Mouse (Mus musculus): ENCODE data around the gene Nat8f1. TPM values are rescaled to one million over a fixed set of nuclear protein-coding genes. Genes with fewer than 3 reads are reported as not detected.

Nat8f1 gene
- polyA plus RNA-seq, 2 experiments from 2014 or later = 10.4 to 15.9 TPM

Other genes starting within 250 kb of the Nat8f1 start
- not detected for gene Nat8f7, start 202.5 kb downstream of the Nat8f1 start, polyA plus RNA-seq (2017; shearing (Covaris generic))
- gene Nat8f3, start 149.9 kb downstream of the Nat8f1 start, polyA plus RNA-seq (2017; shearing (Covaris generic)) = under 1 TPM in 1 of 2 experiments, not detected in 1; 0.39 TPM
- gene Nat8f6, start 94.7 kb downstream of the Nat8f1 start, polyA plus RNA-seq (2017; shearing (Covaris generic)) = not detected
- gene Nat8f5, start 94.7 kb downstream of the Nat8f1 start, polyA plus RNA-seq (2017; shearing (Covaris generic)) = not detected
- not detected for gene Nat8, start 83.6 kb downstream of the Nat8f1 start, polyA plus RNA-seq (2017; shearing (Covaris generic))
- not detected for gene Nat8f2, start 46.5 kb downstream of the Nat8f1 start, polyA plus RNA-seq (2017; shearing (Covaris generic))
- 1 to 10 TPM; 4.7 to 8.7 TPM for gene Nat8f4, start 10.8 kb downstream of the Nat8f1 start, polyA plus RNA-seq (2017; shearing (Covaris generic))
- 10 to 100 TPM; 34.7 to 44.8 TPM for gene Tprkb, start 3.8 kb downstream of the Nat8f1 start, polyA plus RNA-seq (2017; shearing (Covaris generic))
- 100 to 1,000 TPM; 168 to 211 TPM for gene Dusp11, start 46.0 kb upstream of the Nat8f1 start, polyA plus RNA-seq (2017; shearing (Covaris generic))
- gene Figla, start 100.5 kb upstream of the Nat8f1 start, polyA plus RNA-seq (2017; shearing (Covaris generic)) = not detected
- not detected for gene Add2, start 113.0 kb upstream of the Nat8f1 start, polyA plus RNA-seq (2017; shearing (Covaris generic))